Mouse (Mus musculus): ENCODE results near the gene Dcpp2. TPM values are rescaled to one million over a fixed set of nuclear protein-coding genes. Genes with fewer than 3 reads are reported as not detected.
"Not testable (repeated sequence)": the region's sequence is repeated elsewhere in the genome, so short reads cannot be mapped to it uniquely, and the experiment has no call there.

The Dcpp2 gene
- total RNA-seq, 2 experiments from 2014 or later: not detected

DNA sequence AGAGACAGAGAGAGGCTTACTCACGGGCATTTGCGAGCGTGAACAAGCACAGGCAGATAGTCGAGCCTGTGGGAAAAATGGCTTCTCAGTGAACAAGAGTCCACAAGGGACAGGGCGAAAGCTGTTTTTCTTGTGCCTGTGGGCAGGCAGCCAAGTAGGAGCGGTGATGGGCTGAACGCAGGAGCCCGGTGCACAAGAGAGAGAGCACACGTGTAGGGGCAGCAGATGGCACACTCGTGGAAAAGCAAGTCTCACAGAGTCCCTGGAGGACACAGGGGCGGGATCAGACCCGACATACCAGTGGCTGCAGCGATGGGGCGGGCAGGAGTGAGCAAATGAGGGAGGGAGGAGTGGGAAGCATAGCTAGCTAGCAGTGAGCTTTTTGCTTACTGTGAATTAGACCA is 44.4 kb downstream of the Dcpp2 start:
- DNase-seq (ENCODE audit: low spot score in 2 of 2): peak; percentile 65 to 70

DNA sequence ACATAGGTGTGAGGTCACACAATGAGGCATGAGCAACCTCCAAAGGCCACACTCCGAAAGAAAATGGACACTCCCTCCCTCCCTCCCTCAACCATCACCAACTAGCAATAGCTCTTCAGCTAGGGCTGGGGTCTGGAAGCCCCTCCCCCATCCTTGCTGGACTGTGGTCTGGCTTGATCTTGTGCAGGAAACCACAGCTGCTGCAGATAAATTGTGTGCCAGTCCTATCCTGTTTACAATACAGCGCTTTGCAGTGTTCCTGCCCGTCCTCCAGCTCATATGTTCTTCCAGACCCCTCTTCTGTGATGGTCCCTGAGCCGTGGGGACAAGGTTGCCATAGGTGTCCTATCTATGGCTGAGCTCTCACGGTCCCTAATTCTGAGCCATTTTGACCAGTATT is 50.5 kb downstream of the Dcpp2 start:
- DNase-seq (ENCODE audit: low spot score in 2 of 2): no peak

DNA sequence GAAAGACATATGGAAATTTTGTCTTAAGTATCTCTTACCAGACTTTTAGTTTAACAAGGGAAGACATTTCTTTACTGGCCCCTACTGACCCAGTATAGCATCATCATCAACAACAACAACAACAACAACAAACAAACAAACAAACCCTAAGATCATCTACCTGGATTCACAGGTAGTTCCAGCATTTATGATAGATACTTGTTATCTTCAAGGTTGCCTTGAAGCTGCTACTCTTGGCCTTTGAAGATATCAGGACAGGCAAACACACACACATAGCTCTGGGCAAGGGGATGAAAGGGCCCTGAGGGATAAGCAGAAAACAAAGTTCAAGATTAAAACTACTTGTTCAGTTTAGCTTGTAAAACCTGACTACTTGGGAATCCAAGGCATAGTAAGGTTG is 60.7 kb downstream of the Dcpp2 start, which contains the start of gene Sbp:
TSS of gene Sbp (plus strand) at position 301 of the 400 bp plus-strand sequence.
- no peak for DNase-seq (ENCODE audit: low spot score in 2 of 2)

DNA sequence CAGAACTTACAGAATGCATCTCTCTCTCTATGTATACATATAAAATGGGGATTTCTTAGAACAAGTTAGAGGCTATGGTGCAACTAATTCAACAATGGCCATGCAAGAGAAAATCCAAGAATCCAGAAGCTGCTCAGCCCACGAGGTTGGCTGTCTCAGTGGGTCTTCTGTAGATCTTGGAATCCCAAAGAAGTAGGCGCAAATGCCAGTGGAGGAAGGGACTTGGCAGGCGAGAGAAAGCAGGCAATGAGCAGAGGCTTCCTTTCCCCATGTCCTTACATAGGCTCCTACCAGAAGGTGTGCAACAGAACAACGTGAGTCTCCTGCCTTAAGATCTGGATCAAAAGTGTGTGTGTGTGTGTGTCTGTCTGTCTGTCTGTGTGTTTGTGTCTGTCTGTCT is 66.8 kb downstream of the Dcpp2 start:
- not testable (repeated sequence) for DNase-seq (ENCODE audit: low spot score in 2 of 2)

DNA sequence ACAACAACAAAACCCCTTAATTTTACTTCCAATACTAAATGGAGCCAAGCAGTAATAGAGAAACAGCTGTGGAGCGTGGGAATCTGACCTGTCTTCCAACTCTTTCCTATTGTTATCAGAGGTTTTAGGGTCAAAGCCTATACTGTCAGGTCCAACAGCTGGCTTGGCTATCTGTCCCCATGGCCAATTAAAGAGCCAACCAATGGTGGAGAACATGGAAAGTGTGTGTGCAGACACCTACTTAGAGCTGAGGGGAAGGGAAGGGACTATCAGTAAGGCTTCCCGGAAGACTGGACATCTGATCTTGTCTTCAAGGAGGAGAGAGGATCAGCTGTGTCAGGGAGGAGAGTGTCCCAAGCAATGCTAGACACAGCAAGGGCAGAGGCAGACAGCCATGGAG is 68.4 kb downstream of the Dcpp2 start:
- no peak for DNase-seq (ENCODE audit: low spot score in 2 of 2)

Other genes starting within 250 kb of the Dcpp2 start
- gene Mmp25, start 235.6 kb upstream of the Dcpp2 start, total RNA-seq (2021): 1 to 10 TPM; 1.2 to 1.6 TPM
- not detected for gene Bicdl2, start 220.4 kb upstream of the Dcpp2 start, total RNA-seq (2021)
- gene Hcfc1r1, start 207.3 kb upstream of the Dcpp2 start, total RNA-seq (2021): 100 to 1,000 TPM; 137 to 148 TPM
- gene Thoc6, start 207.0 kb upstream of the Dcpp2 start, total RNA-seq (2021): 10 to 100 TPM; 11.4 to 12.9 TPM
- gene Tnfrsf12a, start 203.4 kb upstream of the Dcpp2 start, total RNA-seq (2021): 1 to 10 TPM; 6.8 to 7.2 TPM
- under 1 TPM; 0.22 to 0.25 TPM for gene Cldn6, start 201.6 kb upstream of the Dcpp2 start, total RNA-seq (2021)
- gene Cldn9, start 196.9 kb upstream of the Dcpp2 start, total RNA-seq (2021): under 1 TPM in 1 of 2 experiments, not detected in 1; 0.57 TPM
- under 1 TPM; 0.13 to 0.62 TPM for gene 1520401A03Rik, start 158.1 kb upstream of the Dcpp2 start, total RNA-seq (2021)
- gene Pkmyt1, start 154.5 kb upstream of the Dcpp2 start, total RNA-seq (2021): 1 to 10 TPM; 6.7 to 8.3 TPM
- gene Paqr4, start 140.0 kb upstream of the Dcpp2 start, total RNA-seq (2021): 10 to 100 TPM; 51.8 to 53.1 TPM
- under 1 TPM; 0.20 to 0.27 TPM for gene Kremen2, start 135.0 kb upstream of the Dcpp2 start, total RNA-seq (2021)
- gene Flywch1, start 109.3 kb upstream of the Dcpp2 start, total RNA-seq (2021): 100 to 1,000 TPM; 121 to 123 TPM
- 10 to 100 TPM; 26.7 to 27.3 TPM for gene Flywch2, start 94.8 kb upstream of the Dcpp2 start, total RNA-seq (2021)
- 100 to 1,000 TPM; 516 to 611 TPM for gene Srrm2, start 90.3 kb upstream of the Dcpp2 start, total RNA-seq (2021)
- 100 to 1,000 TPM; 402 to 410 TPM for gene Elob, start 51.7 kb upstream of the Dcpp2 start, total RNA-seq (2021)
- not detected for gene Prss33, start 44.8 kb upstream of the Dcpp2 start, total RNA-seq (2021)
- under 1 TPM; 0.21 to 0.45 TPM for gene Prss32, start 37.0 kb upstream of the Dcpp2 start, total RNA-seq (2021)
- gene Prss41, start 36.7 kb upstream of the Dcpp2 start, total RNA-seq (2021): 1 to 10 TPM; 2.2 to 3.1 TPM
- not detected for gene Prss21, start 12.8 kb upstream of the Dcpp2 start, total RNA-seq (2021)
- gene Dcpp1, start within 50 bp of the Dcpp2 start, total RNA-seq (2021): not detected
- gene Dcpp3, start 36.6 kb downstream of the Dcpp2 start, total RNA-seq (2021): not detected
- gene Sbp, start 60.8 kb downstream of the Dcpp2 start, total RNA-seq (2021): not detected
- not detected for gene Sbpl, start 74.4 kb downstream of the Dcpp2 start, total RNA-seq (2021)
- gene Prss30, start 99.7 kb downstream of the Dcpp2 start, total RNA-seq (2021): under 1 TPM in 1 of 2 experiments, not detected in 1; 0.45 TPM
- not detected for gene Prss22, start 117.2 kb downstream of the Dcpp2 start, total RNA-seq (2021)
- gene Prss27, start 157.3 kb downstream of the Dcpp2 start, total RNA-seq (2021): not detected
- 10 to 100 TPM; 71.8 to 72.0 TPM for gene Kctd5, start 192.6 kb downstream of the Dcpp2 start, total RNA-seq (2021)

All from layer of hippocampus, postnatal 10 days (tissue).